Mouse (Mus musculus) E14TG2a.4 (cell line): ENCODE data around the gene Elf3.

Experiments
- CTCF ChIP-seq: conservative IDR thresholded peaks from 2 replicates; pipeline ENCODE4 v1.5.1; 2014; ENCODE audit warnings: low read length
- NANOG ChIP-seq: IDR thresholded peaks from 2 replicates; pipeline ENCODE4 v1.6.1; 2014; ENCODE audit warnings: borderline replicate concordance, low read length, mixed read lengths
- POU5F1 ChIP-seq: IDR thresholded peaks from 2 replicates; pipeline ENCODE4 v1.6.1; 2014; ENCODE audit warnings: low read length, borderline replicate concordance

- TF ChIP-seq CTCF (no peak), POU5F1 (no peak), NANOG (no peak)
These were observed 49.7 kb downstream of the Elf3 start for GRCm38 (mm10) chr1:135208716-135209115.
